Mouse (Mus musculus) mouse trophoblast stem cell (cell line): ENCODE data around the gene Macrod2.

Experiments
- in situ Hi-C, 2 experiments: fragments of 300-500 bp; cut with MseI, MboI; formaldehyde crosslinking; loops; 2 replicates in 1 of 2; 3 replicates in 1 of 2; pipeline ENCODE4 v1.15.1; 2025

The Macrod2 gene

GRCm38 (mm10) chr2:141844408-141845175, 1449.5 kb downstream of the Macrod2 start:
- in situ Hi-C loops, result no loop called here

- in situ Hi-C loops, result no loop called here
Measured at GRCm38 (mm10) chr2:141859220-141859619, 1464.1 kb downstream of the Macrod2 start.

GRCm38 (mm10) chr2:141861679-141862268, 1466.7 kb downstream of the Macrod2 start:
- in situ Hi-C loops, result no loop called here

GRCm38 (mm10) chr2:141862531-141863265, 1467.6 kb downstream of the Macrod2 start:
- in situ Hi-C loops, result no loop called here

GRCm38 (mm10) chr2:141863628-141864165, 1468.6 kb downstream of the Macrod2 start:
- in situ Hi-C loops, result no loop called here

GRCm38 (mm10) chr2:141870930-141871329, 1475.8 kb downstream of the Macrod2 start:
- in situ Hi-C loops, result no loop called here

GRCm38 (mm10) chr2:141876155-141876851, 1481.2 kb downstream of the Macrod2 start:
- in situ Hi-C loops, result no loop called here

GRCm38 (mm10) chr2:141876958-141877357, 1481.8 kb downstream of the Macrod2 start:
- in situ Hi-C loops, result no loop called here

GRCm38 (mm10) chr2:141878473-141878872, 1483.4 kb downstream of the Macrod2 start:
- in situ Hi-C loops, result no loop called here

GRCm38 (mm10) chr2:141879711-141880110, 1484.6 kb downstream of the Macrod2 start:
- in situ Hi-C loops, result no loop called here

GRCm38 (mm10) chr2:141886694-141887474, 1491.8 kb downstream of the Macrod2 start:
- in situ Hi-C loops, result no loop called here

- in situ Hi-C loops, result no loop called here
Measured at GRCm38 (mm10) chr2:141889497-141889896, 1494.4 kb downstream of the Macrod2 start.

- in situ Hi-C loops, result no loop called here
Measured at GRCm38 (mm10) chr2:141897951-141898350, 1502.8 kb downstream of the Macrod2 start.

GRCm38 (mm10) chr2:141911831-141912447, 1516.8 kb downstream of the Macrod2 start:
- in situ Hi-C loops, result no loop called here

- in situ Hi-C loops, result no loop called here
Measured at GRCm38 (mm10) chr2:141913486-141913885, 1518.4 kb downstream of the Macrod2 start.

GRCm38 (mm10) chr2:141913894-141914293, 1518.8 kb downstream of the Macrod2 start:
- in situ Hi-C loops, result no loop called here

- in situ Hi-C loops, result no loop called here
Measured at GRCm38 (mm10) chr2:141920377-141920992, 1525.4 kb downstream of the Macrod2 start.

- in situ Hi-C loops, result no loop called here
Measured at GRCm38 (mm10) chr2:141935130-141935529, 1540.0 kb downstream of the Macrod2 start.

- in situ Hi-C loops, result no loop called here
Measured at GRCm38 (mm10) chr2:141954795-141955194, 1559.7 kb downstream of the Macrod2 start.

- in situ Hi-C loops, result no loop called here
Measured at GRCm38 (mm10) chr2:141955197-141955596, 1560.1 kb downstream of the Macrod2 start.
